Mouse (Mus musculus) neural tube, embryonic 12.5 days (tissue): ENCODE measurements around the gene Skp2. TPM values are rescaled to one million over a fixed set of nuclear protein-coding genes. Genes with fewer than 3 reads are reported as not detected.

Experiments
- ATAC-seq: fragments of 200-750 bp; cut with Nextera tagmentation; 2 replicates; pipeline ENCODE4 v1.8.0; 2017; ENCODE audit warnings: low read depth, mild to moderate bottlenecking, moderate TSS enrichment, moderate library complexity; ENCODE audit not compliant: low FRiP score
- H3K27ac ChIP-seq: fragments of 300-500 bp; sonication (generic); 2 replicates; pipeline ENCODE4 v1.5.1; 2016
- H3K27me3 ChIP-seq: fragments of 300-500 bp; sonication (generic); replicated peaks from 2 replicates; pipeline ENCODE4 v1.6.1; 2016; ENCODE audit warnings: mild to moderate bottlenecking
- H3K36me3 ChIP-seq: fragments of 300-500 bp; sonication (generic); 2 replicates; pipeline ENCODE4 v1.6.1; 2016; ENCODE audit warnings: mild to moderate bottlenecking
- H3K4me1 ChIP-seq: fragments of 300-500 bp; sonication (generic); 2 replicates; pipeline ENCODE4 v1.6.1; 2016
- H3K4me2 ChIP-seq: fragments of 300-500 bp; sonication (generic); replicated peaks from 2 replicates; pipeline ENCODE4 v1.6.1; 2016; ENCODE audit warnings: mild to moderate bottlenecking
- H3K4me3 ChIP-seq: fragments of 300-500 bp; sonication (generic); 2 replicates; pipeline ENCODE4 v1.5.1; 2016
- H3K9ac ChIP-seq: fragments of 300-500 bp; sonication (generic); 2 replicates; pipeline ENCODE4 v1.6.1; 2016; ENCODE audit warnings: mild to moderate bottlenecking
- H3K9me3 ChIP-seq: fragments of 300-500 bp; sonication (generic); 2 replicates; pipeline ENCODE4 v1.6.1; 2016; ENCODE audit warnings: mild to moderate bottlenecking
- WGBS: fragments of 180-500 bp; shearing (Covaris S2); methylation state at CpG from one replicate; pipeline ENCODE4 v1.1.7; 2016; 5-methylcytosine and 5-hydroxymethylcytosine counted together
- polyA plus RNA-seq: library from polyadenylated mRNA; unstranded; fragments of >200 nt; fragmentation: Nextera tagmentation; extraction: Ambion mirVana; gene quantifications from 2 replicates; pipeline ENCODE4 v1.2.1, GENCODE M21; 2016

Skp2 gene
- polyA plus RNA-seq, 1 experiment from 2014 or later: 66.1 TPM

DNA sequence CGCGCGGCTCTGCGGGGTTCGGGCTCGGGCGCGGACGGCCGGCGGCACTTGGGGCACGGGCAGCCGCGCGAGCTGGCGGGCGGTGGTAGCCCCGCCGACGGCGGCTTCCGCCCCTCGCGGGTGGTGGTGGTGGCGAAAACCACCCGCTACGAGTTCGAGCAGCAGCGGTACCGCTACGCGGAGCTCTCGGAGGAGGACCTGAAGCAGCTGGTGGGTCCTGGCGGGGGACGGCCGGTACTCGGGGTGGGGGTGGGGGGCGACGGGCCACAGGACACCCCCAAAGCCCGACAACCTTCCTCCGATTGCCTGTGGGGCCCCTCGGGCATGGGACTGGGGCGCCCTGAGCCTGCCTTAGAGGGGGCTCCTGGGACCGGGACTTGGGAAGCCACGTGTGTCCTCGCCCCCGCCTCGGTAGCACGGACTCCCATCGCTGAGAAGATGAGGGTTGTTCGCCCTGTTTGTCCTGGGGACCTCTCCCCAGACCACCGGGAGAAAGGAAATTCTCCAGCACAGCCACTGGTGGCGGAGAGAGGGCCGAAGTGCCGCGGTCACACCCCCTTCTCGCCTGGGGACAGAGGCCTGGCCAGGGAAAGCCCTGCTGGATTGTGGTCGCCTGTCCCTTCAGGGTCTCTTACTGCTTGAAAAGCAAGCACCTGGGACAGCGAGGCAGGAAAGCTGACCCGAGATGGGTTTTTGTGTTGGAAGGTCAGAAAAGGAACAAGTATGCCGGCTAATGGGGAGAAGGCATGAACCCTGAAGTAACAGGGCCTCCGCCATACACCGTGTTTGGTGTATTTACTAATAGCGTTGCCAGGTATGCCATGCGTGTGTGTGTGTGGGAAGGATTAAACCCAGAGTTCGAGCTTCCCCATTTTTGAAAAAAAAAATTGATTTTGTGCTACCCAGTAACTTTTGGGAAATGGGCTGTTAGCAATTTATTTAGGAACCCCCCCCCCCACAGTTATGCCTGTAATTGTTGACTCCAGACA lies 83.4 kb downstream of the Skp2 start:
- H3K9me3 ChIP-seq: no peaks in the 10 kb centered on the region
- H3K27ac ChIP-seq: peak overlapping the region; percentile 77
- WGBS: under 1% methylated on average over 62 of the region's 66 CpGs
- H3K4me3 ChIP-seq: peak overlapping the region; percentile 93
- no peaks in the 10 kb centered on the region for H3K36me3 ChIP-seq
- H3K27me3 ChIP-seq: no peaks in the 10 kb centered on the region
- peak overlapping the region; percentile 91 for H3K9ac ChIP-seq
- H3K4me1 ChIP-seq: peaks cover 22% of the 10 kb centered on the region
- peak; percentile 61 for ATAC-seq
- H3K4me2 ChIP-seq: peak overlapping the region; percentile 78

DNA sequence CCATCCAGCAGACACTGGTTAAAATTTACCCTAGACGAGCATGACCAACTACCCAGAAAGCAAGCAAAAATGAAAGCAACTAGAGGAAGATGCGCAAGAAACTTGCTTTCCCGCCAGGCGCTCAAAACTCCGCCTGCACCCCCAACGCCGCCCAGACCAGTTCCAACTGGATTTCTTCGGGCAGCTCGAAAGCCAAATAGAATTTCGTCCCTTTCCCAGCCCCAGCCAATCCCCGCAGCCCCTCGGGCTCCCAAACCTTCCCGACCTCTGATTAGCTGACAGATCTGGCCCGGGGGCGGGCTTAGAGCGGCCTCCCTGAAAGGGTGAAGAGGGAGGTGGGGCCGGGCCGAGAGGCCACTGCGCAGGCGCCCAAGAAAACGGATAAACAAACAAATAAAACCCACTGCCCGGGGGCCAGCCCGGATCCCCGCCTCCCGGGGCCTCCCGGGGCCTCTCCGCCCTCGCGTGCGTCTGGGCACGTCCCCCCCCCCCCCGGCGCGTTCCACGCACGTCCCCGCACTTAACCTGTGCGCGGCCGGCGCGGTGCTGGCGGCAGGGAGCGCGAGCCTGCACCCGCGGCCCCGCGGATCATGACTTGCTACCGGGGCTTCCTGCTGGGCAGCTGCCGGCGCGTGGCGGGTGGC lies 84.2 kb downstream of the Skp2 start, which contains the start of gene Nadk2:
TSS of gene Nadk2 (plus strand) at position 349 of the 644 bp plus-strand sequence.
- peak within 1 kb of the TSS; percentile 93 for H3K4me3 ChIP-seq
- H3K27me3 ChIP-seq: no peaks in the 10 kb centered on the region
- H3K4me2 ChIP-seq: peak within 1 kb of the TSS; percentile 78
- peak; percentile 99 for ATAC-seq
- H3K9ac ChIP-seq: peak within 1 kb of the TSS; percentile 91
- WGBS: 1% methylated on average over 54 of the region's 54 CpGs
- H3K27ac ChIP-seq: peak within 1 kb of the TSS; percentile 77
- peaks cover 22% of the 10 kb centered on the region for H3K4me1 ChIP-seq
- no peaks in the 10 kb centered on the region for H3K36me3 ChIP-seq
- no peaks in the 10 kb centered on the region for H3K9me3 ChIP-seq

DNA sequence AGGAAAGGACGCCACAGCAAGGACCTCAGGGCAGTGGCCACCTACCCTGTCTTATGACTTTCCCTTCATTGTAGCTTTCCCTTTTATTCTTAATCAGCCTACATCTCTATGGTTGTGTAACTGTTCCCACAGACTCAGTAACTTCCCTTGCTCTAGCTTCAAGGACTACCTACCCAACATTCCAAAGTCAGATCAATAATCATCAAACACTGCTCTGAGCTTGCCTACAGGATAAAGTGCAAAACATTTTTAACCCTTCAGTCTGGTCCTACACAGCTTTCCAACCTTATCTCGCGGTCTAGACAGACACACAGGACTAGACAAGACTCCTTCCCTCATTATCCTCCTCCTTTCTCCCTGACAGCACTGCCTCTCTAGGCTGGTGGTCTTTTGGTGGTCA lies 84.9 kb downstream of the Skp2 start:
- Histone ChIP-seq H3K36me3 (no peaks in the 10 kb centered on the region), H3K9ac (peak overlapping the region; percentile 91), H3K4me2 (peak overlapping the region; percentile 78), H3K9me3 (no peaks in the 10 kb centered on the region), H3K4me3 (peak overlapping the region; percentile 93), H3K4me1 (peaks cover 22% of the 10 kb centered on the region), H3K27me3 (no peaks in the 10 kb centered on the region), H3K27ac (peak overlapping the region; percentile 72)
- ATAC-seq: peak; percentile 15
- 0% methylated on average over 3 of the region's 3 CpGs for WGBS

DNA sequence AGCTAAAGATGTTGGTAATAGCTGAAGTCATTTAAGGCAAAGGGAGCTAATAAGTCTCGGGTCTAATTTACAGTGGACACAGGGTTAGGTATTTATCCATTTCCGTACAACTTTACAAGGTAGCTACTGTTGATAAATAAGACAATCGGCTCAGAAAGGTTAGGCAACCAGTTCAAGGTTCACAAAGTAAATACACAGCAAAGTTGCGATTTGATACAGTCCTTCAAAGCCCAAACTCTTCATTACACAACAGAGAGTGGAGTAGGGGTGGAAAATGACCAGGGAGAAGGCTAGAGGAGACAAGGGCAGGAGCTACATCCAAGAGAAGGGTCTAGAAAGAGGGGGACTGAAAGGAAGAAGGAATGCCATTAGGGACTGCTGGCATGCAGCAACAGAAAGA lies 86.3 kb downstream of the Skp2 start:
- Histone ChIP-seq H3K9me3 (no peaks in the 10 kb centered on the region), H3K9ac (no peak overlapping the region), H3K27ac (no peak overlapping the region), H3K36me3 (no peaks in the 10 kb centered on the region), H3K4me1 (peaks cover 15% of the 10 kb centered on the region), H3K4me2 (no peak overlapping the region), H3K4me3 (no peak overlapping the region), H3K27me3 (no peaks in the 10 kb centered on the region)
- no peak for ATAC-seq
- WGBS: 89% methylated on average over 4 of the region's 4 CpGs

Other genes with a start within 250 kb of the Skp2 start
- gene Ranbp3l, start 187.5 kb downstream of the Skp2 start, polyA plus RNA-seq: 3.0 and 3.6 TPM in 2 replicates
- gene Nadk2, start 84.2 kb downstream of the Skp2 start, polyA plus RNA-seq: 33.1 and 33.3 TPM in 2 replicates
- 3.3 and 4.1 TPM in 2 replicates for gene Lmbrd2, start 14.9 kb downstream of the Skp2 start, polyA plus RNA-seq
- gene Ugt3a1, start 121.5 kb upstream of the Skp2 start, polyA plus RNA-seq: not detected in 2 replicates
- gene Ugt3a2, start 180.1 kb upstream of the Skp2 start, polyA plus RNA-seq: not detected in 2 replicates